Mouse (Mus musculus) liver, embryonic 14.5 days (tissue): ENCODE data around the gene Nol12. TPM values are rescaled to one million over a fixed set of nuclear protein-coding genes. Genes with fewer than 3 reads are reported as not detected.

ENCODE experiments used
- ATAC-seq: fragments of 200-750 bp; cut with Nextera tagmentation; 2 replicates; pipeline ENCODE4 v1.8.0; 2017; ENCODE audit warnings: moderate number of reproducible peaks, mild to moderate bottlenecking, moderate library complexity; ENCODE audit not compliant: insufficient read depth
- DNase-seq, 3 experiments: peaks; one replicate each; pipeline ENCODE4 v3.0.0-alpha.2; 2012 to 2013; ENCODE audit warnings: low read depth in 3 of 3, low spot score in 3 of 3
- H3K27ac ChIP-seq: fragments of 300-500 bp; sonication (generic); 2 replicates; pipeline ENCODE4 v1.5.1; 2014; ENCODE audit warnings: moderate library complexity, mild to moderate bottlenecking, control low read depth, inconsistent platforms
- H3K27me3 ChIP-seq: fragments of 300-500 bp; sonication (generic); 2 replicates; pipeline ENCODE4 v1.6.1; 2014; ENCODE audit warnings: mild to moderate bottlenecking, low read length, moderate library complexity; ENCODE audit not compliant: control insufficient read depth, insufficient read depth
- H3K36me3 ChIP-seq: fragments of 300-500 bp; sonication (generic); replicated peaks from 2 replicates; pipeline ENCODE4 v1.6.1; 2014; ENCODE audit warnings: low read depth; ENCODE audit not compliant: control insufficient read depth, insufficient read depth
- H3K4me1 ChIP-seq, 2 experiments: fragments of 200-500 bp in 1 of 2; fragments of 300-500 bp in 1 of 2; sonication (generic) in 1 of 2; replicated peaks; 2 replicates each; pipeline ENCODE4 v1.6.1; 2012 to 2014; ENCODE audit warnings: antibody characterized with exemption in 1 of 2, inconsistent platforms in 1 of 2, low read length in 1 of 2; ENCODE audit not compliant: control insufficient read depth in 2 of 2, insufficient read depth in 2 of 2
- H3K4me2 ChIP-seq: fragments of 300-500 bp; sonication (generic); 2 replicates; pipeline ENCODE4 v1.6.1; 2014; ENCODE audit warnings: low read depth, mild to moderate bottlenecking, control low read depth, moderate library complexity
- H3K4me3 ChIP-seq, 2 experiments: fragments of 200-500 bp in 1 of 2; fragments of 300-500 bp in 1 of 2; sonication (generic) in 1 of 2; 2 replicates each; pipeline ENCODE4 v1.5.1; 2012 to 2014; ENCODE audit warnings: low read depth in 2 of 2, low read length in 2 of 2, mild to moderate bottlenecking in 2 of 2, control low read depth in 1 of 2, inconsistent platforms in 1 of 2, moderate library complexity in 1 of 2; ENCODE audit not compliant: insufficient read depth in 1 of 2
- H3K9ac ChIP-seq: fragments of 300-500 bp; sonication (generic); replicated peaks from 2 replicates; pipeline ENCODE4 v1.6.1; 2014; ENCODE audit warnings: mild to moderate bottlenecking, control low read depth, moderate library complexity
- H3K9me3 ChIP-seq: fragments of 300-500 bp; sonication (generic); 2 replicates; pipeline ENCODE4 v1.6.1; 2016; ENCODE audit warnings: low read length, mixed read lengths; ENCODE audit not compliant: control insufficient read depth
- CTCF ChIP-seq: IDR thresholded peaks from 2 replicates; pipeline ENCODE4 v1.5.1; 2016; ENCODE audit warnings: antibody characterized with exemption, low read depth, control low read depth
- EP300 ChIP-seq: IDR thresholded peaks from 2 replicates; pipeline ENCODE4 v1.6.1; 2016; ENCODE audit warnings: antibody characterized with exemption, low read depth
- WGBS: fragments of 180-500 bp; shearing (Covaris S2); extraction: QIAGEN DNeasy Blood & Tissue Kit; methylation state at CpG from one replicate; pipeline ENCODE4 v1.1.7; 2014; ENCODE audit not compliant: insufficient replicate concordance; 5-methylcytosine and 5-hydroxymethylcytosine counted together
- polyA plus RNA-seq, 2 experiments: library from polyadenylated mRNA; depleted of rRNA in 1 of 2; stranded (reverse) in 1 of 2; unstranded in 1 of 2; fragments of >200 nt; fragmentation: Nextera tagmentation in 1 of 2; extraction: Ambion mirVana in 1 of 2; gene quantifications; 2 replicates each; pipeline versions ENCODE4 v1.2.1 to v1.2.3; 2012 to 2014

Gene Nol12
- polyA plus RNA-seq, 2 experiments, result 17.5 to 32.7 TPM

- peaks cover 19 to 22% of the 10 kb centered on the region in 2 experiments for H3K4me1 ChIP-seq
- peak overlapping the region; percentile 78 for H3K9ac ChIP-seq
- H3K4me2 ChIP-seq, result peak overlapping the region; percentile 96
- 65% methylated on average over 12 of the region's 12 CpGs for WGBS
- peak overlapping the region; percentile 76 to 82 for H3K4me3 ChIP-seq
- H3K36me3 ChIP-seq, result peaks cover 29% of the 10 kb centered on the region
- peak; percentile 63 for ATAC-seq
- H3K9me3 ChIP-seq, result no peaks in the 10 kb centered on the region
- peak in 2 of 3 experiments; percentile 50 to 53 for DNase-seq
- no peaks in the 10 kb centered on the region for H3K27me3 ChIP-seq
- TF ChIP-seq EP300 (no peak), CTCF (no peak)
- peak overlapping the region; percentile 65 for H3K27ac ChIP-seq
Observed at GRCm38 (mm10) chr15:78936403-78936802, 1.7 kb downstream of the Nol12 start.

- Histone ChIP-seq H3K9ac (no peak overlapping the region), H3K27ac (peak overlapping the region; percentile 51; the same call in 1 of the 2 replicates), H3K27me3 (no peaks in the 10 kb centered on the region), H3K9me3 (no peaks in the 10 kb centered on the region), H3K4me1 (peaks cover 19 to 20% of the 10 kb centered on the region in 2 experiments), H3K36me3 (peaks cover 29% of the 10 kb centered on the region), H3K4me2 (peak overlapping the region; percentile 96; the same call in 1 of the 2 replicates), H3K4me3 (no peak overlapping the region)
- TF ChIP-seq CTCF (no peak), EP300 (no peak)
- DNase-seq (no peak), ATAC-seq (no peak)
- WGBS, result 83% methylated on average over 10 of the region's 10 CpGs
Observed at GRCm38 (mm10) chr15:78937311-78937710, 2.6 kb downstream of the Nol12 start.

- H3K36me3 ChIP-seq, result peaks cover 29% of the 10 kb centered on the region
- no peak for TF ChIP-seq CTCF
- TF ChIP-seq EP300, result no peak
- H3K27ac ChIP-seq, result no peak overlapping the region
- ATAC-seq (no peak), DNase-seq (no peak)
- no peaks in the 10 kb centered on the region for H3K27me3 ChIP-seq
- no peak overlapping the region for H3K9ac ChIP-seq
- peaks cover 19 to 20% of the 10 kb centered on the region in 2 experiments for H3K4me1 ChIP-seq
- WGBS, result 85% methylated on average over 2 of the region's 2 CpGs
- H3K4me3 ChIP-seq, result no peak overlapping the region
- no peak overlapping the region for H3K4me2 ChIP-seq
- H3K9me3 ChIP-seq, result no peaks in the 10 kb centered on the region
Observed at GRCm38 (mm10) chr15:78937963-78938362, 3.2 kb downstream of the Nol12 start.

GRCm38 (mm10) chr15:78940325-78940724, 5.6 kb downstream of the Nol12 start:
- ATAC-seq (no peak), DNase-seq (no peak)
- Histone ChIP-seq H3K4me3 (no peak overlapping the region), H3K9me3 (no peaks in the 10 kb centered on the region), H3K27ac (no peak overlapping the region), H3K4me1 (peaks cover 16 to 17% of the 10 kb centered on the region in 2 experiments), H3K4me2 (no peak overlapping the region), H3K9ac (no peak overlapping the region), H3K27me3 (no peaks in the 10 kb centered on the region), H3K36me3 (peaks cover 29% of the 10 kb centered on the region)
- WGBS, result 86% methylated on average over 13 of the region's 13 CpGs
- TF ChIP-seq EP300 (no peak), CTCF (no peak)

- H3K4me2 ChIP-seq, result peak overlapping the region; percentile 50
- 13% methylated on average over 9 of the region's 9 CpGs for WGBS
- H3K4me3 ChIP-seq, result peak overlapping the region in 1 of 2 experiments; percentile 19; a peak in 2 of 4 replicates
- no peak overlapping the region for H3K27ac ChIP-seq
- DNase-seq, result peak in 2 of 3 experiments; percentile 36 to 45
- no peak for TF ChIP-seq EP300
- TF ChIP-seq CTCF, result peak; percentile 91
- H3K9me3 ChIP-seq, result no peaks in the 10 kb centered on the region
- H3K4me1 ChIP-seq, result 0 out of 4 replicates have a peak, but pooled peaks cover 0 to 5% of the 10 kb centered on the region in 2 experiments
- H3K9ac ChIP-seq, result no peak overlapping the region
- peaks cover 22% of the 10 kb centered on the region for H3K36me3 ChIP-seq
- peak; percentile 42 for ATAC-seq
- H3K27me3 ChIP-seq, result peaks cover 16% of the 10 kb centered on the region
Observed at GRCm38 (mm10) chr15:78942663-78943062, 7.9 kb downstream of the Nol12 start.
